In genomic region chr4:82531977-82532376, GRCm38 (mm10) we compare ENCODE assay signal across 8 mouse cellular contexts.
DNase-seq lines count a peak whose midpoint lies in the region; ATAC-seq lines count a peak whose summit lies in the region.

No protein-coding gene starts in this region.

- peaks cover 36% of the 10 kb centered on the region for H3K4me1 ChIP-seq in kidney, embryonic 15.5 days
- peaks cover 48% of the 10 kb centered on the region for H3K4me1 ChIP-seq in forebrain, embryonic 10.5 days
- peaks cover 32% of the 10 kb centered on the region for H3K4me1 ChIP-seq in hindbrain, embryonic 14.5 days (replicated peaks; ENCODE audit: control insufficient read depth, insufficient read depth, low read length)
- H3K4me1 ChIP-seq in neural tube, embryonic 12.5 days, result peaks cover 30% of the 10 kb centered on the region

- 56% methylated on average over 5 of the region's 5 CpGs for WGBS in kidney, embryonic 15.5 days
- 40% methylated on average over 5 of the region's 5 CpGs for WGBS in forebrain, embryonic 10.5 days
- WGBS in hindbrain, embryonic 14.5 days, result 32% methylated on average over 5 of the region's 5 CpGs
- 45% methylated on average over 5 of the region's 5 CpGs for WGBS in neural tube, embryonic 12.5 days

- peak overlapping the region; percentile 78 for H3K27ac ChIP-seq in kidney, embryonic 15.5 days
- peak overlapping the region; percentile 84 for H3K27ac ChIP-seq in forebrain, embryonic 10.5 days
- peak overlapping the region; percentile 83 for H3K27ac ChIP-seq in hindbrain, embryonic 14.5 days
- H3K27ac ChIP-seq in neural tube, embryonic 12.5 days, result peak overlapping the region; percentile 51

- no peak overlapping the region for H3K9ac ChIP-seq in kidney, embryonic 15.5 days
- H3K9ac ChIP-seq in hindbrain, embryonic 14.5 days, result peak overlapping the region; percentile 54
- peak overlapping the region; percentile 26; the same call in 1 of the 2 replicates for H3K9ac ChIP-seq in neural tube, embryonic 12.5 days

- H3K9me3 ChIP-seq in kidney, embryonic 15.5 days (replicated peaks), result no peaks in the 10 kb centered on the region
- no peaks in the 10 kb centered on the region for H3K9me3 ChIP-seq in forebrain, embryonic 10.5 days
- no peaks in the 10 kb centered on the region for H3K9me3 ChIP-seq in hindbrain, embryonic 14.5 days (ENCODE audit: control insufficient read depth, low read length)
- H3K9me3 ChIP-seq in neural tube, embryonic 12.5 days, result no peaks in the 10 kb centered on the region

- no peak overlapping the region for H3K4me3 ChIP-seq in kidney, embryonic 15.5 days (replicated peaks)
- H3K4me3 ChIP-seq in forebrain, embryonic 10.5 days, result no peak overlapping the region
- H3K4me3 ChIP-seq in hindbrain, embryonic 14.5 days (replicated peaks; ENCODE audit: low read length), result no peak overlapping the region
- H3K4me3 ChIP-seq in neural tube, embryonic 12.5 days, result no peak overlapping the region

- no peak overlapping the region for H3K4me2 ChIP-seq in kidney, embryonic 15.5 days
- H3K4me2 ChIP-seq in hindbrain, embryonic 14.5 days (replicated peaks), result peak overlapping the region; percentile 23
- peak overlapping the region; percentile 37 for H3K4me2 ChIP-seq in neural tube, embryonic 12.5 days (replicated peaks)

- peaks cover 36% of the 10 kb centered on the region for H3K27me3 ChIP-seq in kidney, embryonic 15.5 days
- peaks cover 66% of the 10 kb centered on the region for H3K27me3 ChIP-seq in forebrain, embryonic 10.5 days (ENCODE audit: poor library complexity, severe bottlenecking)
- H3K27me3 ChIP-seq in hindbrain, embryonic 14.5 days (ENCODE audit: control insufficient read depth, insufficient read depth, low read length), result peaks cover 19% of the 10 kb centered on the region
- H3K27me3 ChIP-seq in neural tube, embryonic 12.5 days (replicated peaks), result peaks cover 23% of the 10 kb centered on the region

- H3K36me3 ChIP-seq in kidney, embryonic 15.5 days, result no peaks in the 10 kb centered on the region
- no peaks in the 10 kb centered on the region for H3K36me3 ChIP-seq in forebrain, embryonic 10.5 days (replicated peaks)
- H3K36me3 ChIP-seq in hindbrain, embryonic 14.5 days (replicated peaks; ENCODE audit: control insufficient read depth, insufficient read depth), result no peaks in the 10 kb centered on the region
- H3K36me3 ChIP-seq in neural tube, embryonic 12.5 days, result no peaks in the 10 kb centered on the region

- DNase-seq in kidney, adult 11 months, result no peak
- no peak for DNase-seq in forebrain, embryonic 10.5 days (ENCODE audit: extremely low spot score, low spot score)
- no peak for DNase-seq in hindbrain, embryonic 14.5 days (ENCODE audit: low spot score)
- no peak for DNase-seq in Muller cell, postnatal 12 days (ENCODE audit: inconsistent ontology term)
- DNase-seq in cerebellum, adult 9-11 months, result no peak

- ATAC-seq in kidney, embryonic 15.5 days (replicated peaks; ENCODE audit: low FRiP score), result no peak
- ATAC-seq in hindbrain, embryonic 14.5 days (ENCODE audit: low FRiP score), result no peak
- ATAC-seq in neural tube, embryonic 12.5 days (ENCODE audit: low FRiP score, low read depth), result no peak
- no peak for ATAC-seq in megakaryocyte-erythroid progenitor cell, adult 5-6 weeks (replicated peaks; ENCODE audit: low FRiP score, low TSS enrichment, poor library complexity, severe bottlenecking)
